Comparison of ENCODE assay signal across 15 mouse cellular contexts in genomic region chr11:4197691-4198090, GRCm38 (mm10). TPM values are rescaled to one million over a fixed set of nuclear protein-coding genes. Genes with fewer than 3 reads are reported as not detected.
DNase-seq lines count a peak whose midpoint lies in the region; ATAC-seq and TF ChIP-seq lines count a peak whose summit lies in the region.
"Had no signal": no experiment of that assay in that cellular context is flagged by ENCODE, and none has a peak within 500 bp of the region (broad histone marks: within the 10 kb centered on the region; RNA-seq: fewer than 3 reads in every experiment).

No protein-coding gene starts in this region.

- peak; percentile 23 for DNase-seq in hindbrain, postnatal 0 days (ENCODE audit: low spot score)
- DNase-seq in hindbrain, embryonic 11.5 days (ENCODE audit: low spot score) = no peak
- peak; percentile 93 for DNase-seq in Patski (ENCODE audit: low read depth, low spot score)
- peak; percentile 82 for DNase-seq in kidney, adult 18-20 months
- no peak for DNase-seq in lung, postnatal 0 days (ENCODE audit: low spot score)
- no peak for DNase-seq in cerebellum, postnatal 25 days
- DNase-seq in right cerebral cortex, postnatal 4 days = no peak
- DNase-seq: cerebellum, adult 2 months had no signal

- CTCF ChIA-PET in Patski (lab: Charles Lee) = interaction anchor here (1.5 kb wide), 1 partner anchor 61 kb away, joined by 4 read pairs; no protein-coding TSS in a partner anchor

- no peak overlapping the region for H3K9ac ChIP-seq in hindbrain, postnatal 0 days (replicated peaks; ENCODE audit: low read length)
- no peak overlapping the region for H3K9ac ChIP-seq in hindbrain, embryonic 11.5 days (ENCODE audit: low read depth, low read length)
- no peak overlapping the region for H3K9ac ChIP-seq in lung, postnatal 0 days (replicated peaks; ENCODE audit: low read depth)
- H3K9ac ChIP-seq: embryonic facial prominence, embryonic 12.5 days had no signal

- POLR2A ChIA-PET in Patski (lab: Charles Lee) = interaction anchor here (0.6 kb wide), 1 partner anchor 99 kb away, joined by 3 read pairs; no protein-coding TSS in a partner anchor

- no peak for TF ChIP-seq EP300 in lung, postnatal 0 days (IDR thresholded peaks at IDR 0.05)

- H3K36me3 ChIP-seq in hindbrain, postnatal 0 days (ENCODE audit: insufficient read depth, low read length) = no peaks in the 10 kb centered on the region
- no peaks in the 10 kb centered on the region for H3K36me3 ChIP-seq in hindbrain, embryonic 11.5 days (ENCODE audit: control insufficient read depth, insufficient read depth, low read length)
- H3K36me3 ChIP-seq in lung, postnatal 0 days (ENCODE audit: insufficient read depth, low read length) = no peaks in the 10 kb centered on the region
- H3K36me3 ChIP-seq: embryonic facial prominence, embryonic 12.5 days had no signal

- ATAC-seq in hindbrain, postnatal 0 days = peak; percentile 41; the same call in 1 of the 2 replicates
- no peak for ATAC-seq in hindbrain, embryonic 11.5 days (ENCODE audit: low FRiP score)
- ATAC-seq in Patski = peak; percentile 80
- peak; percentile 62 for ATAC-seq in lung, postnatal 0 days
- no peak for ATAC-seq in megakaryocyte, adult 5-6 weeks (ENCODE audit: poor library complexity, severe bottlenecking)

- H3K27ac ChIP-seq in hindbrain, postnatal 0 days = no peak overlapping the region
- H3K27ac ChIP-seq in hindbrain, embryonic 11.5 days (ENCODE audit: low read depth, low read length) = no peak overlapping the region
- peak overlapping the region; percentile 69 for H3K27ac ChIP-seq in lung, postnatal 0 days (ENCODE audit: low read length)
- H3K27ac ChIP-seq: embryonic facial prominence, embryonic 12.5 days; macrophage had no signal

- no peak overlapping the region for H3K4me2 ChIP-seq in hindbrain, postnatal 0 days (ENCODE audit: low read depth, low read length)
- no peak overlapping the region for H3K4me2 ChIP-seq in hindbrain, embryonic 11.5 days (replicated peaks; ENCODE audit: low read depth, low read length)
- no peak overlapping the region for H3K4me2 ChIP-seq in lung, postnatal 0 days (replicated peaks; ENCODE audit: low read depth, low read length)
- H3K4me2 ChIP-seq: embryonic facial prominence, embryonic 12.5 days had no signal

- H3K4me1 ChIP-seq in hindbrain, postnatal 0 days (ENCODE audit: insufficient read depth, low read length) = no peaks in the 10 kb centered on the region
- H3K4me1 ChIP-seq in hindbrain, embryonic 11.5 days (replicated peaks; ENCODE audit: control insufficient read depth, insufficient read depth, low read length) = no peaks in the 10 kb centered on the region
- 0 out of 2 replicates have a peak, but pooled peaks cover 3% of the 10 kb centered on the region for H3K4me1 ChIP-seq in lung, postnatal 0 days (ENCODE audit: insufficient read depth, low read depth, low read length)

- no peak overlapping the region for H3K4me3 ChIP-seq in hindbrain, postnatal 0 days (ENCODE audit: low read length)
- no peak overlapping the region for H3K4me3 ChIP-seq in hindbrain, embryonic 11.5 days (ENCODE audit: low read depth, low read length)
- H3K4me3 ChIP-seq in lung, postnatal 0 days (ENCODE audit: low read depth, low read length) = no peak overlapping the region
- H3K4me3 ChIP-seq: embryonic facial prominence, embryonic 12.5 days had no signal

- no peaks in the 10 kb centered on the region for H3K27me3 ChIP-seq in hindbrain, postnatal 0 days (ENCODE audit: insufficient read depth, low read length)
- no peaks in the 10 kb centered on the region for H3K27me3 ChIP-seq in hindbrain, embryonic 11.5 days (ENCODE audit: control insufficient read depth, insufficient read depth, low read length)
- no peaks in the 10 kb centered on the region for H3K27me3 ChIP-seq in Patski
- no peaks in the 10 kb centered on the region for H3K27me3 ChIP-seq in lung, postnatal 0 days (replicated peaks; ENCODE audit: insufficient read depth, low read length)
- H3K27me3 ChIP-seq: embryonic facial prominence, embryonic 12.5 days had no signal

- WGBS in hindbrain, postnatal 0 days = 43% methylated on average over 1 of the region's 1 CpGs
- WGBS in hindbrain, embryonic 11.5 days = 76% methylated on average over 1 of the region's 1 CpGs
- 38% methylated on average over 1 of the region's 1 CpGs for WGBS in lung, postnatal 0 days

- in situ Hi-C loops in Patski (cut with MboI; ENCODE audit: low pct_unique_long_range_greater_than_20kb) = no loop called here

- no peaks in the 10 kb centered on the region for H3K9me3 ChIP-seq in hindbrain, postnatal 0 days (ENCODE audit: low read length)
- H3K9me3 ChIP-seq in hindbrain, embryonic 11.5 days (ENCODE audit: control insufficient read depth, low read length) = no peaks in the 10 kb centered on the region
- no peaks in the 10 kb centered on the region for H3K9me3 ChIP-seq in lung, postnatal 0 days (ENCODE audit: low read length)
- H3K9me3 ChIP-seq: embryonic facial prominence, embryonic 12.5 days had no signal

- TF ChIP-seq CTCF in hindbrain, postnatal 0 days (IDR thresholded peaks at IDR 0.05; ENCODE audit: low read depth) = no peak
- no peak for TF ChIP-seq CTCF in Patski (IDR thresholded peaks at IDR 0.05)
- TF ChIP-seq CTCF in lung, postnatal 0 days (IDR thresholded peaks at IDR 0.05) = no peak

RNA-seq across cellular contexts. Expression of gene Tbc1d10a, which starts 11.1 kb away (rescaled TPM):
- total RNA-seq in hindbrain, postnatal 0 days (2014; rRNA removed) = 59.1 and 60.8 TPM in 2 replicates
- 34.2 TPM in 2 replicates for polyA plus RNA-seq in hindbrain, postnatal 0 days (2015; fragmentation: Nextera tagmentation; extraction: Ambion mirVana)
- 13.8 and 17.6 TPM in 2 replicates for polyA plus RNA-seq in hindbrain, embryonic 11.5 days (2014; fragmentation: Nextera tagmentation; extraction: Ambion mirVana)
- 50.9 TPM for polyA plus RNA-seq in Patski (2021)
- polyA plus RNA-seq in lung, postnatal 0 days (2015; fragmentation: Nextera tagmentation; extraction: Ambion mirVana) = 41.7 and 43.8 TPM in 2 replicates
- 2.5 and 3.8 TPM in 2 replicates for total RNA-seq in megakaryocyte, adult 5-6 weeks (2015)
- total RNA-seq in megakaryocyte, adult 5-6 weeks (2017) = 5.5 and 8.3 TPM in 2 replicates

RNA-seq across cellular contexts. Expression of gene Castor1, which starts 20.3 kb away (rescaled TPM):
- total RNA-seq in hindbrain, postnatal 0 days (2014; rRNA removed) = 20.6 and 20.7 TPM in 2 replicates
- 10.6 and 12.4 TPM in 2 replicates for polyA plus RNA-seq in hindbrain, postnatal 0 days (2015; fragmentation: Nextera tagmentation; extraction: Ambion mirVana)
- polyA plus RNA-seq in hindbrain, embryonic 11.5 days (2014; fragmentation: Nextera tagmentation; extraction: Ambion mirVana) = 2.1 and 3.4 TPM in 2 replicates
- 0.35 TPM for polyA plus RNA-seq in Patski (2021)
- polyA plus RNA-seq in lung, postnatal 0 days (2015; fragmentation: Nextera tagmentation; extraction: Ambion mirVana) = 16.5 and 17.8 TPM in 2 replicates
- 1.2 and 1.3 TPM in 2 replicates for total RNA-seq in megakaryocyte, adult 5-6 weeks (2015)
- total RNA-seq in megakaryocyte, adult 5-6 weeks (2017) = 1.1 and 2.3 TPM in 2 replicates

RNA-seq across cellular contexts. Expression of gene Sf3a1, which starts 37.5 kb away (rescaled TPM):
- total RNA-seq in hindbrain, postnatal 0 days (2014; rRNA removed) = 41.9 and 45.4 TPM in 2 replicates
- 30.6 and 31.6 TPM in 2 replicates for polyA plus RNA-seq in hindbrain, postnatal 0 days (2015; fragmentation: Nextera tagmentation; extraction: Ambion mirVana)
- polyA plus RNA-seq in hindbrain, embryonic 11.5 days (2014; fragmentation: Nextera tagmentation; extraction: Ambion mirVana) = 80.7 and 81.1 TPM in 2 replicates
- polyA plus RNA-seq in Patski (2021) = 45.2 TPM
- polyA plus RNA-seq in lung, postnatal 0 days (2015; fragmentation: Nextera tagmentation; extraction: Ambion mirVana) = 12.6 and 13.4 TPM in 2 replicates
- total RNA-seq in megakaryocyte, adult 5-6 weeks (2015) = 42.2 and 42.4 TPM in 2 replicates
- total RNA-seq in megakaryocyte, adult 5-6 weeks (2017) = 24.8 and 28.9 TPM in 2 replicates

RNA-seq across cellular contexts. Expression of gene Ccdc157, which starts 37.6 kb away (rescaled TPM):
- 20.8 TPM in 2 replicates for total RNA-seq in hindbrain, postnatal 0 days (2014; rRNA removed)
- 10.3 and 10.9 TPM in 2 replicates for polyA plus RNA-seq in hindbrain, postnatal 0 days (2015; fragmentation: Nextera tagmentation; extraction: Ambion mirVana)
- polyA plus RNA-seq in hindbrain, embryonic 11.5 days (2014; fragmentation: Nextera tagmentation; extraction: Ambion mirVana) = 2.7 and 3.5 TPM in 2 replicates
- polyA plus RNA-seq in Patski (2021) = 17.3 TPM
- 7.3 and 8.2 TPM in 2 replicates for polyA plus RNA-seq in lung, postnatal 0 days (2015; fragmentation: Nextera tagmentation; extraction: Ambion mirVana)
- 1.1 TPM in 1 of 2 replicates, not detected in the other for total RNA-seq in megakaryocyte, adult 5-6 weeks (2015)
- total RNA-seq in megakaryocyte, adult 5-6 weeks (2017) = 0.44 and 1.3 TPM in 2 replicates

RNA-seq across cellular contexts. Expression of gene Osm, which starts 38.5 kb away (rescaled TPM):
- total RNA-seq in hindbrain, postnatal 0 days (2014; rRNA removed) = 0.40 TPM in 1 of 2 replicates, not detected in the other
- 0.08 TPM in 1 of 2 replicates, not detected in the other for polyA plus RNA-seq in hindbrain, postnatal 0 days (2015; fragmentation: Nextera tagmentation; extraction: Ambion mirVana)
- polyA plus RNA-seq in hindbrain, embryonic 11.5 days (2014; fragmentation: Nextera tagmentation; extraction: Ambion mirVana) = not detected in 2 replicates
- not detected for polyA plus RNA-seq in Patski (2021)
- polyA plus RNA-seq in lung, postnatal 0 days (2015; fragmentation: Nextera tagmentation; extraction: Ambion mirVana) = 0.69 and 1.3 TPM in 2 replicates
- 26.6 and 34.4 TPM in 2 replicates for total RNA-seq in megakaryocyte, adult 5-6 weeks (2015)
- 31.9 and 39.2 TPM in 2 replicates for total RNA-seq in megakaryocyte, adult 5-6 weeks (2017)
- polyA plus RNA-seq: embryonic facial prominence, embryonic 12.5 days; heart, embryonic 14.5 days; intestine, embryonic 14.5 days; limb, embryonic 11.5 days; stomach, embryonic 14.5 days had no signal

Comparison
In these comparisons a context has a peak if more than half of its experiments do, and no peak if none do; other contexts are left out.
1. ATAC-seq: peak in hindbrain, postnatal 0 days (single experiment), Patski (single experiment) and lung, postnatal 0 days (single experiment); none in hindbrain, embryonic 11.5 days (single experiment) and megakaryocyte, adult 5-6 weeks (single experiment).
2. DNase-seq: peak in hindbrain, postnatal 0 days (single experiment), Patski (single experiment) and kidney, adult 18-20 months (single experiment); none in hindbrain, embryonic 11.5 days (single experiment), lung, postnatal 0 days (single experiment), cerebellum, postnatal 25 days (0 of 2) and right cerebral cortex, postnatal 4 days (single experiment).